Mouse (Mus musculus): ENCODE data around the gene C5ar1.

C5ar1 gene

GRCm38 (mm10) chr7:16221582-16222272 lies 37.6 kb downstream of the C5ar1 start, which contains the start of gene Dhx34:
Gene Dhx34, minus strand, starts transcription at chr7:16222037.
- DNase-seq (ENCODE audit: low read depth, low spot score): peak; percentile 99

- DNase-seq (ENCODE audit: low read depth, low spot score): peak; percentile 71
Observed at GRCm38 (mm10) chr7:16213986-16214385, 45.4 kb downstream of the C5ar1 start.

- DNase-seq (ENCODE audit: low read depth, low spot score): no peak
Observed at GRCm38 (mm10) chr7:16213196-16213595, 46.1 kb downstream of the C5ar1 start.

GRCm38 (mm10) chr7:16210862-16211365 lies 48.4 kb downstream of the C5ar1 start:
- DNase-seq (ENCODE audit: low read depth, low spot score): no peak

- DNase-seq (ENCODE audit: low read depth, low spot score): no peak
Observed at GRCm38 (mm10) chr7:16208781-16209665, 50.3 kb downstream of the C5ar1 start.

- no peak for DNase-seq (ENCODE audit: low read depth, low spot score)
Observed at GRCm38 (mm10) chr7:16207496-16207895, 51.8 kb downstream of the C5ar1 start.

- DNase-seq (ENCODE audit: low read depth, low spot score): no peak
Observed at GRCm38 (mm10) chr7:16207076-16207475, 52.3 kb downstream of the C5ar1 start.

- DNase-seq (ENCODE audit: low read depth, low spot score): no peak
Observed at GRCm38 (mm10) chr7:16204791-16205190, 54.5 kb downstream of the C5ar1 start.

GRCm38 (mm10) chr7:16203505-16203903 lies 55.8 kb downstream of the C5ar1 start:
- DNase-seq (ENCODE audit: low read depth, low spot score): no peak

- no peak for DNase-seq (ENCODE audit: low read depth, low spot score)
Observed at GRCm38 (mm10) chr7:16202756-16203504, 56.4 kb downstream of the C5ar1 start.

GRCm38 (mm10) chr7:16201136-16201535 lies 58.2 kb downstream of the C5ar1 start:
- no peak for DNase-seq (ENCODE audit: low read depth, low spot score)

- DNase-seq (ENCODE audit: low read depth, low spot score): no peak
Observed at GRCm38 (mm10) chr7:16198540-16198939, 60.8 kb downstream of the C5ar1 start.

GRCm38 (mm10) chr7:16197166-16197565 lies 62.2 kb downstream of the C5ar1 start:
- no peak for DNase-seq (ENCODE audit: low read depth, low spot score)
